Mouse (Mus musculus) bone marrow, adult 2 months (tissue): Measurements from ENCODE around the gene Tm7sf3. TPM values are rescaled to one million over a fixed set of nuclear protein-coding genes. Genes with fewer than 3 reads are reported as not detected.
"Not testable (repeated sequence)": the region's sequence is repeated elsewhere in the genome, so short reads cannot be mapped to it uniquely, and the experiment has no call there.

Source experiments
- H3K27ac ChIP-seq: fragments of 200-500 bp; 2 replicates; pipeline ENCODE4 v1.5.1; 2012; ENCODE audit warnings: low read depth, mild to moderate bottlenecking, control low read depth, inconsistent platforms, low read length; ENCODE audit not compliant: control insufficient read depth, poor library complexity, insufficient read depth
- H3K4me1 ChIP-seq: fragments of 200-500 bp; 2 replicates; pipeline ENCODE4 v1.6.1; 2011; ENCODE audit warnings: low read length; ENCODE audit not compliant: control insufficient read depth, insufficient read depth
- H3K4me3 ChIP-seq: fragments of 200-500 bp; replicated peaks from 2 replicates; pipeline ENCODE3; 2011; ENCODE audit warnings: mild to moderate bottlenecking, low read depth, low read length, control low read depth; ENCODE audit not compliant: control insufficient read depth
- CTCF ChIP-seq: fragments of 200-500 bp; IDR thresholded peaks from 2 replicates; pipeline ENCODE4 v1.5.1; 2011; ENCODE audit warnings: low read length, control low read depth; ENCODE audit not compliant: control insufficient read depth, insufficient read depth
- POLR2A ChIP-seq: fragments of 200-500 bp; IDR thresholded peaks from 2 replicates; pipeline ENCODE4 v1.6.1; 2011; ENCODE audit warnings: low read depth, mild to moderate bottlenecking, control low read depth, low read length, borderline replicate concordance; ENCODE audit not compliant: control insufficient read depth
- WGBS: fragments of 180-500 bp; shearing (Covaris S2); methylation state at CpG from one replicate; pipeline ENCODE4 v1.1.7; 2018; 5-methylcytosine and 5-hydroxymethylcytosine counted together
- polyA plus RNA-seq: library from polyadenylated mRNA; stranded (reverse); fragments of >200 nt; gene quantifications from 2 replicates; pipeline ENCODE4 v1.2.4, GENCODE M21; 2011; ENCODE audit warnings: low replicate concordance; ENCODE audit not compliant: missing spikeins, insufficient read depth, insufficient read length

The Tm7sf3 gene
- polyA plus RNA-seq, 1 experiment = 20.1 TPM

DNA sequence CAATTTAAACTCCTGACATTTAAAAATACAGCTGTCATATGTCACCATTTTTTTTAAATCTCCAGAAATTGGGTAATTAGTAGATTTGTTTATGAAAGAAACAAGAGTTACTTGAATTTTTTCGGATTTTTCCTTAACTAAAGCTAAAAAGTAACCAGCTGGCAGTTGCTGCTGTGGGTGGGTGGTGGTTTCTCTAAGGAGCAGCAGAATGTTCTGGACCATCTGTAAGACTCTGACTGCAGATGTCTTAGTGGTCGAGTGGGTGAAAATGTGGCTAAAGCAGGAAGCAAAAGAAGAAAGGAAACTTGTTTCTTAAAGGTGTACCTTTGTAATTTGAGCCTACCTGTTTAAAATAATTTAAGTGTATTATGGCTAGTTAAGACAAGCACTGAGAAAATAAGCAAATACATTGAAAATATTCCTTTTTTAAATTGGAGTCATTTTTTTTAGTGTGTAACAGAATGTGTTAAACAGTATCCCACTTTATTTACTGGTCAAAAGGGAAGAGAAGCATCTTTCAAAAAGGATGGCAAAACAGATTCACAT is 62.2 kb downstream of the Tm7sf3 start:
- Histone ChIP-seq H3K27ac (no peak overlapping the region), H3K4me1 (peaks cover 1% of the 10 kb centered on the region; the same call in 1 of the 2 replicates), H3K4me3 (no peak overlapping the region)
- WGBS = 2% methylated on average over 2 of the region's 2 CpGs
- TF ChIP-seq CTCF (no peak), POLR2A (no peak)

GRCm38 (mm10) chr6:146578586-146578985 is 64.0 kb downstream of the Tm7sf3 start:
- TF ChIP-seq POLR2A (no peak), CTCF (no peak)
- Histone ChIP-seq H3K4me3 (peak overlapping the region; percentile 88), H3K27ac (peak overlapping the region; percentile 49; the same call in 1 of the 2 replicates), H3K4me1 (no peaks in the 10 kb centered on the region; the same call in 1 of the 2 replicates)
- WGBS = 1% methylated on average over 7 of the region's 7 CpGs

GRCm38 (mm10) chr6:146578111-146578531 is 64.5 kb downstream of the Tm7sf3 start:
- TF ChIP-seq CTCF (no peak), POLR2A (no peak)
- Histone ChIP-seq H3K4me1 (no peaks in the 10 kb centered on the region; the same call in 1 of the 2 replicates), H3K4me3 (peak overlapping the region; percentile 88), H3K27ac (peak overlapping the region; percentile 98)
- under 1% methylated on average over 22 of the region's 22 CpGs for WGBS

GRCm38 (mm10) chr6:146577310-146578109 is 65.1 kb downstream of the Tm7sf3 start, which contains the start of gene Ints13:
Gene Ints13 (minus strand): TSS chr6:146577835.
- Histone ChIP-seq H3K4me3 (peak within 1 kb of the TSS; percentile 88), H3K27ac (peak within 1 kb of the TSS; percentile 98), H3K4me1 (no peaks in the 10 kb centered on the region; the same call in 1 of the 2 replicates)
- TF ChIP-seq CTCF (no peak), POLR2A (peak; percentile 96)
- under 1% methylated on average over 77 of the region's 77 CpGs for WGBS

- H3K4me3 ChIP-seq = peak within 1 kb of the TSS; percentile 88
- peak within 1 kb of the TSS; percentile 98 for H3K27ac ChIP-seq
- no peaks in the 10 kb centered on the region; the same call in 1 of the 2 replicates for H3K4me1 ChIP-seq
- TF ChIP-seq CTCF = no peak
- WGBS = under 1% methylated on average over 13 of the region's 13 CpGs
Measured at GRCm38 (mm10) chr6:146576903-146577302, 65.7 kb downstream of the Tm7sf3 start, which contains the start of gene Fgfr1op2. Gene Fgfr1op2 (plus strand): TSS chr6:146577203.

DNA sequence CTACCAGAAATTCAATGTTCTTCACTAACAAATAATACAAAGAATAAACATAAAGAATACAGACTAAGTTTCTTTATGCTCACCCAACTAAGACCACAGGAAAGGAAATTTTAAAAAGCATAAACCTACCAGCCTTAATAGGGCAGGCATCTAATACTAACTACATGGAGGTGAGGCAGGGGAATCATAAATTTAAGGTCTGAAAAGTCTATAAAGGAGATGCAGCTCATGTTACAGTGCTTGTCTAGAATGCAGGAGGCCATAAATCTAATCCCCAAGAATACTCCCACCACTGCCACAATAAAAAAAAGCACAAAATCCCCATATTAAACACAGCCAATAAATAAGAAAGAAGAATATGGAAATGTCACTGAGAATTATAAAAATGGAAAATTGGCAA is 70.6 kb downstream of the Tm7sf3 start:
- H3K4me3 ChIP-seq = no peak overlapping the region
- TF ChIP-seq POLR2A (no peak), CTCF (no peak)
- H3K27ac ChIP-seq = no peak overlapping the region
- H3K4me1 ChIP-seq = no peaks in the 10 kb centered on the region; the same call in 1 of the 2 replicates

- not testable (repeated sequence) for H3K27ac ChIP-seq, H3K4me3 ChIP-seq, H3K4me1 ChIP-seq
- WGBS = 88% methylated on average over 1 of the region's 1 CpGs
Measured at GRCm38 (mm10) chr6:146562461-146562860, 80.2 kb downstream of the Tm7sf3 start.

Other genes with a start within 250 kb of the Tm7sf3 start
- 8.8 and 22.5 TPM in 2 replicates for gene Itpr2, start 140.6 kb downstream of the Tm7sf3 start, polyA plus RNA-seq
- gene Fgfr1op2, start 65.6 kb downstream of the Tm7sf3 start, polyA plus RNA-seq = 87.9 and 99.6 TPM in 2 replicates
- 44.2 and 89.4 TPM in 2 replicates for gene Ints13, start 65.0 kb downstream of the Tm7sf3 start, polyA plus RNA-seq
- 30.1 and 31.3 TPM in 2 replicates for gene Med21, start 277 bp downstream of the Tm7sf3 start, polyA plus RNA-seq
- 5.1 and 12.4 TPM in 2 replicates for gene Stk38l, start 82.2 kb upstream of the Tm7sf3 start, polyA plus RNA-seq
- 0.85 TPM in 1 of 2 replicates, not detected in the other for gene Arntl2, start 153.2 kb upstream of the Tm7sf3 start, polyA plus RNA-seq
- not detected in 2 replicates for gene Smco2, start 207.3 kb upstream of the Tm7sf3 start, polyA plus RNA-seq
- 9.3 and 15.5 TPM in 2 replicates for gene Ppfibp1, start 245.7 kb upstream of the Tm7sf3 start, polyA plus RNA-seq